Mouse (Mus musculus) forebrain, embryonic 13.5 days (tissue): ENCODE results near the gene Pdss2. TPM values are rescaled to one million over a fixed set of nuclear protein-coding genes. Genes with fewer than 3 reads are reported as not detected.

Source experiments
- ATAC-seq: fragments of 200-750 bp; cut with Nextera tagmentation; 2 replicates; pipeline ENCODE4 v1.8.0; 2017
- H3K27ac ChIP-seq: fragments of 300-500 bp; sonication (generic); 2 replicates; pipeline ENCODE4 v1.5.1; 2015; ENCODE audit warnings: inconsistent platforms, mild to moderate bottlenecking, moderate library complexity
- H3K27me3 ChIP-seq: fragments of 300-500 bp; sonication (generic); 2 replicates; pipeline ENCODE4 v1.6.1; 2015; ENCODE audit warnings: mild to moderate bottlenecking, inconsistent platforms
- H3K36me3 ChIP-seq: fragments of 300-500 bp; sonication (generic); 2 replicates; pipeline ENCODE4 v1.6.1; 2015; ENCODE audit warnings: mild to moderate bottlenecking, inconsistent platforms; ENCODE audit not compliant: poor library complexity, severe bottlenecking
- H3K4me1 ChIP-seq: fragments of 300-500 bp; sonication (generic); 2 replicates; pipeline ENCODE4 v1.6.1; 2015; ENCODE audit warnings: inconsistent platforms
- H3K4me2 ChIP-seq: fragments of 300-500 bp; sonication (generic); 2 replicates; pipeline ENCODE4 v1.6.1; 2015; ENCODE audit warnings: inconsistent platforms, mild to moderate bottlenecking, moderate library complexity
- H3K4me3 ChIP-seq: fragments of 300-500 bp; sonication (generic); 2 replicates; pipeline ENCODE4 v1.5.1; 2015; ENCODE audit warnings: mild to moderate bottlenecking, inconsistent platforms
- H3K9ac ChIP-seq: fragments of 300-500 bp; sonication (generic); 2 replicates; pipeline ENCODE4 v1.6.1; 2015; ENCODE audit warnings: mild to moderate bottlenecking, inconsistent platforms
- H3K9me3 ChIP-seq: fragments of 300-500 bp; sonication (generic); replicated peaks from 2 replicates; pipeline ENCODE4 v1.6.1; 2016; ENCODE audit warnings: inconsistent platforms
- whole genome bisulfite sequencing: fragments of 180-500 bp; shearing (Covaris S2); methylation state at CpG from one replicate; pipeline ENCODE4 v1.1.7; 2015; 5-methylcytosine and 5-hydroxymethylcytosine counted together
- polyA plus RNA-seq: library from polyadenylated mRNA; unstranded; fragments of >200 nt; fragmentation: Nextera tagmentation; extraction: Ambion mirVana; gene quantifications from 2 replicates; pipeline ENCODE4 v1.2.1, GENCODE M21; 2015

Gene Pdss2
- polyA plus RNA-seq, 1 experiment from 2014 or later = 15.9 TPM

DNA sequence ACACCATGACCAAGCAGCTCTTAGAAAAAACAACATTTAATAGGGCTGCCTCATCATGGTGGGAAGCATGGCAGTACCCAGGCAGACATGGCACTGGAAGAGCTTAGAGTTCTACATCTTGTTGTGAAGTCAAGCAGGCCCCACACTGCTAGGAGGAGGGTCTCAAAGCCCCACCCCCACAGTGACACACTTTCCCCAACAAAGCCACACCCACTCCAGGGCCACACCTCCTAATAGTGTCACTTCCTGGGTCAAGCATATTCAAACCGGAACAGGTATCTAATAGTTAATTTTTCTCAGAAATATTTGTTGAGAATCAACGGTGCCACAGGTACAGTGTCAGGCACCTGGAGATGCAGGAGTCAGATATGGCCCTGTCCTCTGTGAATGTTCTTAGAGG, 244.9 kb downstream of the Pdss2 start:
- Histone ChIP-seq H3K4me1 (no peaks in the 10 kb centered on the region), H3K4me2 (no peak overlapping the region), H3K27me3 (no peaks in the 10 kb centered on the region), H3K9ac (no peak overlapping the region), H3K4me3 (no peak overlapping the region), H3K27ac (no peak overlapping the region), H3K36me3 (no peaks in the 10 kb centered on the region), H3K9me3 (no peaks in the 10 kb centered on the region)
- WGBS = 94% methylated on average over 2 of the region's 2 CpGs
- no peak for ATAC-seq

GRCm38 (mm10) chr10:43467659-43468058, 246.4 kb downstream of the Pdss2 start:
- Histone ChIP-seq H3K4me1 (no peaks in the 10 kb centered on the region), H3K27ac (no peak overlapping the region), H3K9me3 (no peaks in the 10 kb centered on the region), H3K27me3 (no peaks in the 10 kb centered on the region), H3K4me3 (no peak overlapping the region), H3K4me2 (peak overlapping the region; percentile 5; the same call in 1 of the 2 replicates), H3K9ac (no peak overlapping the region), H3K36me3 (no peaks in the 10 kb centered on the region)
- 43% methylated on average over 13 of the region's 13 CpGs for WGBS
- no peak for ATAC-seq

- no peaks in the 10 kb centered on the region for H3K36me3 ChIP-seq
- H3K27ac ChIP-seq = no peak overlapping the region
- no peaks in the 10 kb centered on the region for H3K9me3 ChIP-seq
- no peaks in the 10 kb centered on the region for H3K4me1 ChIP-seq
- H3K9ac ChIP-seq = no peak overlapping the region
- no peak overlapping the region for H3K4me2 ChIP-seq
- ATAC-seq = no peak
- no peaks in the 10 kb centered on the region for H3K27me3 ChIP-seq
- H3K4me3 ChIP-seq = no peak overlapping the region
- WGBS = 98% methylated on average over 6 of the region's 6 CpGs
Observed at GRCm38 (mm10) chr10:43468293-43468692, 247.0 kb downstream of the Pdss2 start.

DNA sequence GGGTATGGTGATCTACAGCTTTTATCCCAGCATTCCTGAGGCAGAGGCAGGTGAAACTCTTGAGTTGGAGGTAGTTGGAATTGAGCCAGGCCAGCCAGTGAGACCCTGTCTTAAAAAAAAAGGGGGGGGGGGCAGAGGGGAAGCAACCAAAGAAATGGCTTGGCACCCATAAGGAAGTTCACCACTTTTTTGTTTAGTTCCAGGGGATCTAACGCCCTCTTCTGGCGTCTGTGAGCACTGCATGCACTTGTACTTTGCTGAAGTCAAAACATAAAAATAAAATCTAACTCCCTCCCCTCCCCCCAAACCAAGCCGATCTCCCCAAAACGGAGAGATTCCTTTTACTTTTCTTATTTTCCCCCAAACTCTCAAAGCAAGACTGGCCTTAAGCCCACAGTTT, 254.1 kb downstream of the Pdss2 start:
- WGBS = 64% methylated on average over 4 of the region's 4 CpGs
- H3K9ac ChIP-seq = no peak overlapping the region
- no peaks in the 10 kb centered on the region for H3K27me3 ChIP-seq
- no peaks in the 10 kb centered on the region for H3K36me3 ChIP-seq
- H3K4me1 ChIP-seq = peaks cover 18% of the 10 kb centered on the region
- H3K9me3 ChIP-seq = no peaks in the 10 kb centered on the region
- no peak overlapping the region for H3K4me3 ChIP-seq
- H3K4me2 ChIP-seq = no peak overlapping the region
- H3K27ac ChIP-seq = no peak overlapping the region
- no peak for ATAC-seq

DNA sequence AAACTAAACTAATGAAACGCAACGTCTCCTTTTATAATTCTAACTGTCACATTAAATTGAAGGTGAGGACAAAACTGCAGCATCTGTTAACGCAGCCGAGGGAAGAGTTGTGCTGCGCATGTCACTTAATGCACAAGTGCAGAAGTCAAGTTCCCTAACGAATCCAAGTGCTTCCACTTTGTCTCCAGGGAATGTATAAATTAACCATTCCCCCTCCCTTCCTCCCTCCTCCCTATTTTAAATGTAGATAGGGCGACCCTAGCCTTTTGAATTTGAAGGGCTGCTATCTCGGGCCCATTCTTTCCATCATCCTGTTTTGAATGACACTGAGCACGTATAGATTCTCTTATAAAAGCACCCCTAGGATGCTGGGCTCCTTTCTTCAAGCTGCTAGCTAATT, 256.2 kb downstream of the Pdss2 start:
- H3K9me3 ChIP-seq = no peaks in the 10 kb centered on the region
- H3K27me3 ChIP-seq = no peaks in the 10 kb centered on the region
- peak overlapping the region; percentile 97 for H3K9ac ChIP-seq
- H3K4me3 ChIP-seq = peak overlapping the region; percentile 79
- 1% methylated on average over 9 of the region's 9 CpGs for WGBS
- H3K36me3 ChIP-seq = no peaks in the 10 kb centered on the region
- H3K27ac ChIP-seq = peak overlapping the region; percentile 98
- H3K4me1 ChIP-seq = peaks cover 37% of the 10 kb centered on the region
- peak overlapping the region; percentile 90 for H3K4me2 ChIP-seq
- no peak for ATAC-seq

DNA sequence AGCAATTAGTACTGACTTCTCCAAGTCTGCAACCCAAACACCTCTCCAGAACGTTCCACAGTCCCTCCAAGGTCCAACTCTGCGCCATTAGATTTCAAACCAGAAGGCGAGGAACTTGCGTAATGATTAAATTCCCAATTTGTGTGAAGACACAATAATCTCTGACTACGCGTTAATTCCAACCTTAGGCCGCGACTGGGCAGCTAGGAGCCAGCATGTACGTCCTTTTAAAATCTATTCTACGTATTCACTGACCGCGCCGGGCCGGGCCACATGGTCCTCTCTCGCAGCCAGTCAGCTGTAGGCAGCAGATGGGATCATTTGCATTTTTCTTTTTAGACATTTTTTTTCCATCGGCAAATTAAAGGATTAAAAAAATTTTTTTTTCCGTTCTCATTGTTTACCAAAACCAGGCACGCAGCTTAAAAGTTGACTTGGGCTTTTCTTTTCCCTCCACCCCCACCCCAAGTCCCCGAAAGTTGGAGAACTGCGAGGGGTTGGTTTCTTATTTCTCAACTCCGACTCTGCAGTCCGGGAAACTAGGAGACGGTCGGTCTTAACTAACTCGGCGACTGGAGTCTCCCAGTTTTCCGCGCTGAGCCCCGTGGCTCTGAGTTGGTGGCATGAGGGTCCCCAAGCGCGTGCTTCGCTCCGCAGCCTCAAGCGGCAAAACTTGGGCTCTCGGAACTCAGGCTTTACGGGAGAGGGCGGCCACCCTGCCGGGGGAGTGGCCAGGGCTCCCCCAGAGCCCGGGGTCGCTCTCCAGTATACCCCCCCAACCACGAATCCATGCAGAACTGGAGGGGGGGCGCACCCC, 256.8 kb downstream of the Pdss2 start:
- under 1% methylated on average over 42 of the region's 42 CpGs for WGBS
- peak overlapping the region; percentile 90 for H3K4me2 ChIP-seq
- H3K9ac ChIP-seq = peak overlapping the region; percentile 97
- peak; percentile 55 for ATAC-seq
- H3K4me3 ChIP-seq = peak overlapping the region; percentile 79
- H3K27ac ChIP-seq = peak overlapping the region; percentile 98
- H3K9me3 ChIP-seq = no peaks in the 10 kb centered on the region
- peaks cover 43% of the 10 kb centered on the region for H3K4me1 ChIP-seq
- no peaks in the 10 kb centered on the region for H3K27me3 ChIP-seq
- no peaks in the 10 kb centered on the region for H3K36me3 ChIP-seq

DNA sequence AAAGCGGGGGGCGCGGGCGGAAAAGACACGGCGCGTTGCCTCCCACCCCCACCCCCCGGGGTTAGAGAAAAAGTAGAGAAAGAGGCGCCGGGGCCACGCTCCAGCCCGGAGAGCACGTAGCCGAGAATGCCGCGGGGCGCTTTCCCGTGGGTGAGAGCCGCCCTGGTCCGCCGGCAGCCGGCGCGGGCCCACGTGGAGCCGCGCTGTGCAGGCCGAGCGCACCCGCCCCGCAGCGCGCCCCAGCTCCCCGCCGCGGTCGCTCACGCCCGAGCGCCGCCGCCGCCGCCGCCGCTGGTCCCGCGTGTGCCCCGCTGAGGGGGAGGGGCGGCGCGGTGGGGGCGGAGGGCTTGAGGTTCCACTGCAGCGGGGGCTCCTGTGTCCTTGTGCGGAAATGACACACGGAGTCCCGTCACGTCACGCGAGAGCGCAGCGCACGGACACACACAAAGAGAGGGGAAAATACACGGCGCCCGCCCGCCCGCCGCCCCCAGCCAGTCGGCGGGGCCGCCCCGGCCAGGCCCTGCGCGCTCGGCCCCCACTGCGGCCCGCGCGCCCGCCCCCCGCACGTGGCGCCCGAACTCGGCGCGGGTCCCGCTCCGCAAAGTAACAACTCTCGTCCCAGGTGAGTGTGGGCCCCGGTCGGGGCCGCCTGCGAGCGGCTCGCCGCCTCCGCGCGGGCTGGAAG, 257.6 kb downstream of the Pdss2 start, which contains the start of gene Bend3:
Gene Bend3, plus strand, starts transcription at position 81 of the 685 bp plus-strand sequence.
- peak; percentile 65 for ATAC-seq
- H3K4me1 ChIP-seq = peaks cover 50% of the 10 kb centered on the region
- H3K27me3 ChIP-seq = no peaks in the 10 kb centered on the region
- peak within 1 kb of the TSS; percentile 98 for H3K27ac ChIP-seq
- H3K4me2 ChIP-seq = peak within 1 kb of the TSS; percentile 90
- H3K36me3 ChIP-seq = no peaks in the 10 kb centered on the region
- H3K4me3 ChIP-seq = peak within 1 kb of the TSS; percentile 79
- WGBS = under 1% methylated on average over 58 of the region's 101 CpGs
- H3K9ac ChIP-seq = peak within 1 kb of the TSS; percentile 97
- no peaks in the 10 kb centered on the region for H3K9me3 ChIP-seq

DNA sequence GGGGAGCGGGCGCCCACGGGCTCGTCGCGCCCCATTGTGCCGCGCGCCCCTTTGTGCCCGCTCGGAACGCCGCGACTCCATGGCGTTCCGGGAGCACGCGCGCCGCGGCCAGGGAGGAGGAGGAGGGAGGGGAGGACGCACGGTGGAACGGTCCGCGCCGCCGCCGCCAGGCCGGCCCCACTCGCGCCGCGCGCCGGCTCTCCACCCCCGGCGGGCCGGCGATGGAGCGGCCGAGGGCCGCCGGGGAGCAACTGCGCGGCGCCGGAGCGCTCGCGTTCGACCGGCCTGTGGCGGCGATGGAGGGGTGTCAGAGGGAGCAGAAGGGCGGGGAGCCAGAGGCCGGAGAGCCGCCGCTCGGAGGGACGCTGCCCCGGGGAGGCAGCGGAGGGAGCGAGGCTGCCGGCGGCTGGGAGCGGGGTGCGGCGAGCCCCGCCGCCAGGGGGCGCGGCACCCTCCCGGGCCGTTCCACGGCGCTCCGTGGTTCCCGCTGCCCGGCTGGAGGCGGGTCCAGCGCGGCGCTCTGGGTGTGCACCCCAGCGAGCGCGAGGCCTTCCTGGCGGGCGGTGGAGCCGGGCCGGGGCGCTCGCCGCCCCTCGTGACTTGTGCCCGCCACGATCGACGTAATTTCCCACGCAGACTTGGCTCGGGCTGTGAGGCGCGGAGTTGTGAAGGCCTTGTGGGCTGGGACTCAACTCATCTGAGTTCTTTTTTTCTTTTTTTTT, 258.3 kb downstream of the Pdss2 start:
- Histone ChIP-seq H3K4me3 (peak overlapping the region; percentile 79), H3K9me3 (no peaks in the 10 kb centered on the region), H3K4me2 (peak overlapping the region; percentile 90), H3K4me1 (peaks cover 50% of the 10 kb centered on the region), H3K27me3 (no peaks in the 10 kb centered on the region), H3K9ac (peak overlapping the region; percentile 97), H3K36me3 (no peaks in the 10 kb centered on the region), H3K27ac (peak overlapping the region; percentile 98)
- peak; percentile 81 for ATAC-seq
- WGBS = under 1% methylated on average over 65 of the region's 103 CpGs

- Histone ChIP-seq H3K4me3 (peak overlapping the region; percentile 79), H3K4me1 (peaks cover 50% of the 10 kb centered on the region), H3K27me3 (no peaks in the 10 kb centered on the region), H3K9me3 (no peaks in the 10 kb centered on the region), H3K9ac (peak overlapping the region; percentile 97), H3K4me2 (peak overlapping the region; percentile 90), H3K36me3 (no peaks in the 10 kb centered on the region), H3K27ac (peak overlapping the region; percentile 98; the same call in 1 of the 2 replicates)
- ATAC-seq = no peak
- 3% methylated on average over 13 of the region's 13 CpGs for WGBS
Observed at GRCm38 (mm10) chr10:43480227-43480849, 259.1 kb downstream of the Pdss2 start.

DNA sequence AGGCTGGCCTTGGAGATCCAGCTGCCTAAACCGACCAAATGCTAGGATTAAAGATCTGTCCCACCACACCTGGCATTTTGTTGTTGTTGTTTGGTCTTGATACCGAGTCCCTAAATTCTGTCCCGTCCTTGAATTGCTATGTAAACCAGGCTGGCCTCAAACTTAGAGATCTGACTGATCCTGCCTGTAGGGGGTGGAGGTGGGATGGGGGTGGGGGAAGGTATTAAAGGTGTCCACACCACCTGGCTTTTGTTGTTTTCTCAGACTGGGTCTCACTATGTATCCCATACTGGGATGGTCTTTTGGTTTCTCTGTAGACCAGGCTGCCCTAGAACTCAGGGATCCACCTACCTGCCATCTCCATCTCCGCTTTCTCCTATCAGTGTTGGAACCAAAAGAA, 259.9 kb downstream of the Pdss2 start:
- H3K4me2 ChIP-seq = peak overlapping the region; percentile 90
- H3K36me3 ChIP-seq = no peaks in the 10 kb centered on the region
- no peaks in the 10 kb centered on the region for H3K9me3 ChIP-seq
- 43% methylated on average over 4 of the region's 4 CpGs for WGBS
- H3K27ac ChIP-seq = no peak overlapping the region
- H3K27me3 ChIP-seq = no peaks in the 10 kb centered on the region
- peaks cover 50% of the 10 kb centered on the region for H3K4me1 ChIP-seq
- no peak for ATAC-seq
- H3K4me3 ChIP-seq = no peak overlapping the region
- no peak overlapping the region; the same call in 1 of the 2 replicates for H3K9ac ChIP-seq

DNA sequence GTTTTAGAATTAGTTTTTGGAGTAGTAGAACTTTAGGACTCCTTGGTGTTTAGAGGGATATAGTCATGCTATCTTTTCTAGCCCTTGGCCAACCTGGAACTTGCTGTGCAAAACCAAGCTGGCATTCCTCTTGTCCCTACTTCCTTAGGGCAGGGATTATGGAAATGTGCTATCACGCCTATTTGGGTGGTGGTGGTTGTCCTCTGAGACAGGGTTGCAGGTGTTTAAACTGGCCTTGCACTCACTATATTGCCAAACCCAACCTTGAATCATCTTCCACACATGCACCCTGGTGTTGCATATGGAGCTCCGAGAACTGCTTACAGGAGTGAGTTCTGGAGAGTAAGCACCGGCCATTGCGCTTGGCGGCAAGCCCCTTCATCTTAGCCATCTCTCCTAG, 260.7 kb downstream of the Pdss2 start:
- no peak overlapping the region for H3K9ac ChIP-seq
- no peaks in the 10 kb centered on the region for H3K27me3 ChIP-seq
- no peaks in the 10 kb centered on the region for H3K9me3 ChIP-seq
- no peak for ATAC-seq
- no peak overlapping the region for H3K4me3 ChIP-seq
- WGBS = 94% methylated on average over 5 of the region's 5 CpGs
- H3K36me3 ChIP-seq = no peaks in the 10 kb centered on the region
- H3K4me1 ChIP-seq = peaks cover 48% of the 10 kb centered on the region
- no peak overlapping the region for H3K4me2 ChIP-seq
- H3K27ac ChIP-seq = no peak overlapping the region
